Mouse (Mus musculus): ENCODE measurements around the gene Arhgap5. TPM values are rescaled to one million over a fixed set of nuclear protein-coding genes. Genes with fewer than 3 reads are reported as not detected.

Gene Arhgap5
- polyA plus RNA-seq, 1 experiment from 2014 or later: 46.0 TPM

GRCm38 (mm10) chr12:52488266-52488975 is 15.4 kb upstream of the Arhgap5 start:
- no peak for ATAC-seq (ENCODE audit: insufficient number of reproducible peaks, low FRiP score)
- H3K36me3 ChIP-seq: no peaks in the 10 kb centered on the region
- H3K4me1 ChIP-seq (replicated peaks): peaks cover 14% of the 10 kb centered on the region
- H3K9me3 ChIP-seq (replicated peaks): no peaks in the 10 kb centered on the region
- H3K4me2 ChIP-seq: peak overlapping the region; percentile 52
- H3K9ac ChIP-seq: no peak overlapping the region
- WGBS: 25% methylated on average over 15 of the region's 15 CpGs
- H3K4me3 ChIP-seq: no peak overlapping the region
- H3K27ac ChIP-seq (ENCODE audit: poor library complexity, severe bottlenecking): no peak overlapping the region
- no peaks in the 10 kb centered on the region for H3K27me3 ChIP-seq (replicated peaks)

- no peaks in the 10 kb centered on the region for H3K27me3 ChIP-seq (replicated peaks)
- peaks cover 12% of the 10 kb centered on the region for H3K4me1 ChIP-seq (replicated peaks)
- no peak for ATAC-seq (ENCODE audit: insufficient number of reproducible peaks, low FRiP score)
- WGBS: 32% methylated on average over 6 of the region's 6 CpGs
- no peaks in the 10 kb centered on the region for H3K36me3 ChIP-seq
- no peak overlapping the region for H3K27ac ChIP-seq (ENCODE audit: poor library complexity, severe bottlenecking)
- H3K4me3 ChIP-seq: no peak overlapping the region
- 0 out of 2 replicates have a peak overlapping the region, but pooled peaks have one; percentile 16 for H3K4me2 ChIP-seq
- H3K9me3 ChIP-seq (replicated peaks): no peaks in the 10 kb centered on the region
- H3K9ac ChIP-seq: no peak overlapping the region
These were observed 10.5 kb upstream of the Arhgap5 start for GRCm38 (mm10) chr12:52493281-52493681.

GRCm38 (mm10) chr12:52497209-52497608 is 6.6 kb upstream of the Arhgap5 start:
- H3K4me2 ChIP-seq: no peak overlapping the region
- ATAC-seq (ENCODE audit: insufficient number of reproducible peaks, low FRiP score): no peak
- peaks cover 4% of the 10 kb centered on the region for H3K4me1 ChIP-seq (replicated peaks)
- whole genome bisulfite sequencing: 70% methylated on average over 3 of the region's 3 CpGs
- H3K9me3 ChIP-seq (replicated peaks): no peaks in the 10 kb centered on the region
- no peak overlapping the region for H3K9ac ChIP-seq
- H3K4me3 ChIP-seq: no peak overlapping the region
- H3K36me3 ChIP-seq: no peaks in the 10 kb centered on the region
- no peaks in the 10 kb centered on the region for H3K27me3 ChIP-seq (replicated peaks)
- no peak overlapping the region for H3K27ac ChIP-seq (ENCODE audit: poor library complexity, severe bottlenecking)

- no peaks in the 10 kb centered on the region for H3K36me3 ChIP-seq
- H3K4me1 ChIP-seq (replicated peaks): no peaks in the 10 kb centered on the region
- H3K27ac ChIP-seq (ENCODE audit: poor library complexity, severe bottlenecking): no peak overlapping the region
- no peaks in the 10 kb centered on the region for H3K9me3 ChIP-seq (replicated peaks)
- no peak overlapping the region for H3K4me2 ChIP-seq
- no peak overlapping the region for H3K4me3 ChIP-seq
- H3K9ac ChIP-seq: no peak overlapping the region
- ATAC-seq (ENCODE audit: insufficient number of reproducible peaks, low FRiP score): no peak
- 52% methylated on average over 8 of the region's 8 CpGs for WGBS
- H3K27me3 ChIP-seq (replicated peaks): no peaks in the 10 kb centered on the region
These were observed 2.6 kb upstream of the Arhgap5 start for GRCm38 (mm10) chr12:52500915-52501833.

- H3K4me2 ChIP-seq: no peak overlapping the region
- H3K4me3 ChIP-seq: no peak overlapping the region
- no peaks in the 10 kb centered on the region for H3K4me1 ChIP-seq (replicated peaks)
- no peaks in the 10 kb centered on the region for H3K36me3 ChIP-seq
- WGBS: 73% methylated on average over 3 of the region's 3 CpGs
- ATAC-seq (ENCODE audit: insufficient number of reproducible peaks, low FRiP score): no peak
- H3K9ac ChIP-seq: no peak overlapping the region
- H3K27ac ChIP-seq (ENCODE audit: poor library complexity, severe bottlenecking): no peak overlapping the region
- no peaks in the 10 kb centered on the region for H3K27me3 ChIP-seq (replicated peaks)
- no peaks in the 10 kb centered on the region for H3K9me3 ChIP-seq (replicated peaks)
These were observed 1.6 kb upstream of the Arhgap5 start for GRCm38 (mm10) chr12:52502161-52502560.

GRCm38 (mm10) chr12:52503131-52503455 is 679 bp upstream of the Arhgap5 start:
- peak; percentile 12; the same call in 1 of the 2 replicates for ATAC-seq (ENCODE audit: insufficient number of reproducible peaks, low FRiP score)
- H3K36me3 ChIP-seq: no peaks in the 10 kb centered on the region
- peak overlapping the region; percentile 100 for H3K27ac ChIP-seq (ENCODE audit: poor library complexity, severe bottlenecking)

GRCm38 (mm10) chr12:52504331-52505181 is 784 bp downstream of the Arhgap5 start:
- under 1% methylated on average over 70 of the region's 78 CpGs for WGBS
- ATAC-seq (ENCODE audit: insufficient number of reproducible peaks, low FRiP score): peak; percentile 33

More at GRCm38 (mm10) chr12:52503131-52503455, 679 bp upstream of the Arhgap5 start:
- peak overlapping the region; percentile 83 for H3K4me2 ChIP-seq
- no peaks in the 10 kb centered on the region for H3K4me1 ChIP-seq (replicated peaks)
- under 1% methylated on average over 13 of the region's 13 CpGs for WGBS
- H3K27me3 ChIP-seq (replicated peaks): no peaks in the 10 kb centered on the region
- H3K9me3 ChIP-seq (replicated peaks): no peaks in the 10 kb centered on the region
- H3K4me3 ChIP-seq: peak overlapping the region; percentile 98
- H3K9ac ChIP-seq: peak overlapping the region; percentile 77

GRCm38 (mm10) chr12:52524699-52525098 is 20.9 kb downstream of the Arhgap5 start:
- 98% methylated on average over 2 of the region's 2 CpGs for WGBS

More at GRCm38 (mm10) chr12:52504331-52505181, 784 bp downstream of the Arhgap5 start:
- H3K4me2 ChIP-seq: peak overlapping the region; percentile 83
- H3K9ac ChIP-seq: peak overlapping the region; percentile 100
- H3K4me3 ChIP-seq: peak overlapping the region; percentile 98
- H3K9me3 ChIP-seq (replicated peaks): no peaks in the 10 kb centered on the region
- H3K27ac ChIP-seq (ENCODE audit: poor library complexity, severe bottlenecking): peak overlapping the region; percentile 100
- no peaks in the 10 kb centered on the region for H3K4me1 ChIP-seq (replicated peaks)
- H3K36me3 ChIP-seq: 0 out of 2 replicates have a peak, but pooled peaks cover 2% of the 10 kb centered on the region
- H3K27me3 ChIP-seq (replicated peaks): no peaks in the 10 kb centered on the region

GRCm38 (mm10) chr12:52525486-52525885 is 21.7 kb downstream of the Arhgap5 start:
- ATAC-seq (ENCODE audit: insufficient number of reproducible peaks, low FRiP score): no peak
- WGBS: 91% methylated on average over 1 of the region's 1 CpGs
- H3K4me1 ChIP-seq (replicated peaks): no peaks in the 10 kb centered on the region
- H3K4me2 ChIP-seq: no peak overlapping the region
- H3K9me3 ChIP-seq (replicated peaks): no peaks in the 10 kb centered on the region
- no peaks in the 10 kb centered on the region for H3K27me3 ChIP-seq (replicated peaks)
- no peak overlapping the region for H3K27ac ChIP-seq (ENCODE audit: poor library complexity, severe bottlenecking)
- no peak overlapping the region for H3K9ac ChIP-seq
- H3K36me3 ChIP-seq: peaks cover 3% of the 10 kb centered on the region; the same call in 1 of the 2 replicates
- H3K4me3 ChIP-seq: no peak overlapping the region

More at GRCm38 (mm10) chr12:52524699-52525098, 20.9 kb downstream of the Arhgap5 start:
- Histone ChIP-seq H3K9ac (no peak overlapping the region), H3K9me3 (replicated peaks) (no peaks in the 10 kb centered on the region), H3K36me3 (peaks cover 3% of the 10 kb centered on the region; the same call in 1 of the 2 replicates), H3K4me1 (replicated peaks) (no peaks in the 10 kb centered on the region), H3K27ac (ENCODE audit: poor library complexity, severe bottlenecking) (no peak overlapping the region), H3K27me3 (replicated peaks) (no peaks in the 10 kb centered on the region), H3K4me2 (no peak overlapping the region), H3K4me3 (no peak overlapping the region)
- no peak for ATAC-seq (ENCODE audit: insufficient number of reproducible peaks, low FRiP score)

GRCm38 (mm10) chr12:52529740-52530139 is 26.0 kb downstream of the Arhgap5 start:
- H3K36me3 ChIP-seq: peaks cover 3% of the 10 kb centered on the region; the same call in 1 of the 2 replicates
- no peaks in the 10 kb centered on the region for H3K4me1 ChIP-seq (replicated peaks)
- H3K27me3 ChIP-seq (replicated peaks): no peaks in the 10 kb centered on the region
- H3K27ac ChIP-seq (ENCODE audit: poor library complexity, severe bottlenecking): no peak overlapping the region
- no peak overlapping the region for H3K9ac ChIP-seq
- no peaks in the 10 kb centered on the region for H3K9me3 ChIP-seq (replicated peaks)
- no peak for ATAC-seq (ENCODE audit: insufficient number of reproducible peaks, low FRiP score)
- no peak overlapping the region for H3K4me2 ChIP-seq
- WGBS: 92% methylated on average over 3 of the region's 3 CpGs
- no peak overlapping the region for H3K4me3 ChIP-seq
